Mouse (Mus musculus): ENCODE measurements around the gene Fam193a.
A peak's percentile ranks its signal among the peaks of the same experiment; 100 is the strongest.

The Fam193a gene

GRCm38 (mm10) chr5:34381700-34382099, 12.0 kb downstream of the Fam193a start:
- no peak for DNase-seq (ENCODE audit: low spot score in 2 of 2)

GRCm38 (mm10) chr5:34385616-34386015, 15.9 kb downstream of the Fam193a start:
- DNase-seq (ENCODE audit: low spot score in 2 of 2), result no peak

GRCm38 (mm10) chr5:34386744-34387143, 17.0 kb downstream of the Fam193a start:
- no peak for DNase-seq (ENCODE audit: low spot score in 2 of 2)

- peak in 1 of 2 experiments; percentile 25 for DNase-seq (ENCODE audit: low spot score in 2 of 2)
These were observed 23.5 kb downstream of the Fam193a start for GRCm38 (mm10) chr5:34393251-34393650.

- DNase-seq (ENCODE audit: low spot score in 2 of 2), result no peak
These were observed 25.6 kb downstream of the Fam193a start for GRCm38 (mm10) chr5:34395347-34395746.

GRCm38 (mm10) chr5:34395850-34396540, 26.3 kb downstream of the Fam193a start:
- DNase-seq (ENCODE audit: low spot score in 2 of 2), result peak in 1 of 2 experiments; percentile 27

GRCm38 (mm10) chr5:34397866-34398265, 28.1 kb downstream of the Fam193a start:
- no peak for DNase-seq (ENCODE audit: low spot score in 2 of 2)

GRCm38 (mm10) chr5:34398326-34398725, 28.6 kb downstream of the Fam193a start:
- DNase-seq (ENCODE audit: low spot score in 2 of 2), result no peak

- DNase-seq (ENCODE audit: low spot score in 2 of 2), result no peak
These were observed 37.7 kb downstream of the Fam193a start for GRCm38 (mm10) chr5:34407366-34407918.

GRCm38 (mm10) chr5:34409002-34409401, 39.3 kb downstream of the Fam193a start:
- no peak for DNase-seq (ENCODE audit: low spot score in 2 of 2)

GRCm38 (mm10) chr5:34410819-34411218, 41.1 kb downstream of the Fam193a start:
- DNase-seq (ENCODE audit: low spot score in 2 of 2), result no peak

- DNase-seq (ENCODE audit: low spot score in 2 of 2), result no peak
These were observed 44.2 kb downstream of the Fam193a start for GRCm38 (mm10) chr5:34413921-34414320.

- no peak for DNase-seq (ENCODE audit: low spot score in 2 of 2)
These were observed 47.7 kb downstream of the Fam193a start for GRCm38 (mm10) chr5:34417251-34418008.

GRCm38 (mm10) chr5:34419188-34419587, 49.5 kb downstream of the Fam193a start:
- DNase-seq (ENCODE audit: low spot score in 2 of 2), result no peak

- DNase-seq (ENCODE audit: low spot score in 2 of 2), result no peak
These were observed 61.0 kb downstream of the Fam193a start for GRCm38 (mm10) chr5:34430776-34431175.

- DNase-seq (ENCODE audit: low spot score in 2 of 2), result no peak
These were observed 64.1 kb downstream of the Fam193a start for GRCm38 (mm10) chr5:34433786-34434185.

GRCm38 (mm10) chr5:34434241-34434640, 64.5 kb downstream of the Fam193a start:
- DNase-seq (ENCODE audit: low spot score in 2 of 2), result peak in 1 of 2 experiments; percentile 32

GRCm38 (mm10) chr5:34438052-34438451, 68.3 kb downstream of the Fam193a start:
- no peak for DNase-seq (ENCODE audit: low spot score in 2 of 2)

GRCm38 (mm10) chr5:34438659-34439058, 68.9 kb downstream of the Fam193a start:
- DNase-seq (ENCODE audit: low spot score in 2 of 2), result no peak

- DNase-seq (ENCODE audit: low spot score in 2 of 2), result no peak
These were observed 70.0 kb downstream of the Fam193a start for GRCm38 (mm10) chr5:34439768-34440167.

GRCm38 (mm10) chr5:34441797-34442196, 72.1 kb downstream of the Fam193a start:
- no peak for DNase-seq (ENCODE audit: low spot score in 2 of 2)

- peak in 1 of 2 experiments; percentile 24 for DNase-seq (ENCODE audit: low spot score in 2 of 2)
These were observed 76.5 kb downstream of the Fam193a start for GRCm38 (mm10) chr5:34446207-34446606.

GRCm38 (mm10) chr5:34458994-34459393, 89.3 kb downstream of the Fam193a start:
- DNase-seq (ENCODE audit: low spot score in 2 of 2), result peak; percentile 35 to 54

Measured in right cerebral cortex, postnatal 10 days (tissue).